Mouse (Mus musculus): Measurements from ENCODE around the gene Fhod1. TPM values are rescaled to one million over a fixed set of nuclear protein-coding genes. Genes with fewer than 3 reads are reported as not detected.
"Not testable (repeated sequence)": the region's sequence is repeated elsewhere in the genome, so short reads cannot be mapped to it uniquely, and the experiment has no call there.

Fhod1 gene
- polyA plus RNA-seq, 1 experiment from 2014 or later = 2.1 TPM

DNA sequence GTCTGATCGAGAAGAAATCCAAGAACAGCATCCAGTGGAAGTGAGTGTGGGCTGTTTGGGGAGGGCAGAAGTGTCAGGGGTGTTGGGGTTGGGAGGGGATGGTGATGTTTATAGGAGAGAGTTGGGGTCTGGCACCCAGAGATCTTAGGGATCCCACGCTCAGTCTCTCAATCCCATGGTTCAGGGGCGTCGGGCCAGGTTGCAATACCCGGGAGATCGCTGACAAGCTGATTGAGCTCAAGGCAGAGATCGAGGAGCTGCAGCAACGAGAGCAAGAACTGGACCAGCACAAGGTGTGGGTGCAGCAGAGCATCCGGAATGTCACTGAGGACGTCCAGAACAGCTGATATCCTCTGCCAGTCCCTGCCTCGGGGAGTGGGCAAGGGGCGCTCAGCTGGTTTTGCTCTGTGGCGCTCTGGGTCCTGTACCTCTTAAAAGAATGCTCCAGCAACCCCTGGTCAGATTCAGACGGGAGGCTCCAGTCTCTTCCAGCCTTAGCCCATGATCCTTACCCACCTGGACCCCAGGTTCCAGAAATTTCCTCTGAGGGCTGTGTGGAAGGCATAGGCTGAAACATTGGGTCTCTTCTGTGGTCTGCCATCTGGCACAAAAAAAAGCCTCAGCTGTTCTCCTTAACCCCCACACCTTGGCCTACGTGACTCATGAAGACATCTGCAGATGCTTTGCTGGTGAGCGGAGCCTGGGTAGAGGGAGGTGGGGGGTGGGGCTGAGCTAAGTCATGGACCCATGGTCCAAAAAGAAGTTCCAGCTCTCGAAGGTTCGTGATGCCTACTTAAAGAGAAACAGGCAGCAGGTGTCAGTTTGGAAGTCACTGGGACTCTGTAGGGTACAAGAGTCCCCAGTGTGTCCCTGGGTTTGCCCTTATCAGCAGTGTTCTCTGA is 49.2 kb downstream of the Fhod1 start:
- peak overlapping the region; percentile 98 for H3K4me3 ChIP-seq
- WGBS = 58% methylated on average over 18 of the region's 18 CpGs
- peak overlapping the region; percentile 97 for H3K4me2 ChIP-seq (replicated peaks)
- no peaks in the 10 kb centered on the region for H3K9me3 ChIP-seq
- no peak for ATAC-seq (ENCODE audit: low FRiP score, low read depth)
- peak overlapping the region; percentile 94 for H3K9ac ChIP-seq
- H3K4me1 ChIP-seq = peaks cover 18% of the 10 kb centered on the region
- 0 out of 2 replicates have a peak overlapping the region, but pooled peaks have one; percentile 58 for H3K27ac ChIP-seq
- H3K36me3 ChIP-seq = peaks cover 46% of the 10 kb centered on the region
- H3K27me3 ChIP-seq = peaks cover 5% of the 10 kb centered on the region; the same call in 1 of the 2 replicates

- Histone ChIP-seq H3K4me3 (peak within 1 kb of the TSS; percentile 98), H3K9ac (peak within 1 kb of the TSS; percentile 94), H3K36me3 (peaks cover 39% of the 10 kb centered on the region), H3K4me2 (replicated peaks) (peak within 1 kb of the TSS; percentile 97), H3K9me3 (no peaks in the 10 kb centered on the region), H3K4me1 (peaks cover 18% of the 10 kb centered on the region), H3K27ac (peak within 1 kb of the TSS; percentile 58), H3K27me3 (peaks cover 15% of the 10 kb centered on the region)
- under 1% methylated on average over 58 of the region's 58 CpGs for WGBS
- ATAC-seq (ENCODE audit: low FRiP score, low read depth) = peak; percentile 90
Measured at GRCm38 (mm10) chr8:105297511-105298192, 50.1 kb downstream of the Fhod1 start, which contains the start of gene E2f4. E2f4 (plus strand) TSS chr8:105297663.

GRCm38 (mm10) chr8:105295895-105296573 is 51.7 kb downstream of the Fhod1 start, which contains the start of gene Exoc3l:
Exoc3l (minus strand) TSS chr8:105296101.
- no peak for ATAC-seq (ENCODE audit: low FRiP score, low read depth)
- H3K4me1 ChIP-seq = peaks cover 18% of the 10 kb centered on the region
- H3K4me3 ChIP-seq = peak within 1 kb of the TSS; percentile 98
- WGBS = 62% methylated on average over 11 of the region's 11 CpGs
- H3K4me2 ChIP-seq (replicated peaks) = peak within 1 kb of the TSS; percentile 97
- peaks cover 15% of the 10 kb centered on the region for H3K27me3 ChIP-seq
- peaks cover 22% of the 10 kb centered on the region for H3K36me3 ChIP-seq
- H3K27ac ChIP-seq = peak within 1 kb of the TSS; percentile 48; the same call in 1 of the 2 replicates
- no peaks in the 10 kb centered on the region for H3K9me3 ChIP-seq
- H3K9ac ChIP-seq = peak within 1 kb of the TSS; percentile 15; the same call in 1 of the 2 replicates

GRCm38 (mm10) chr8:105295256-105295655 is 52.5 kb downstream of the Fhod1 start:
- Histone ChIP-seq H3K4me3 (0 out of 2 replicates have a peak overlapping the region, but pooled peaks have one; percentile 11), H3K36me3 (peaks cover 15% of the 10 kb centered on the region), H3K4me2 (replicated peaks) (peak overlapping the region; percentile 31), H3K27me3 (peaks cover 21% of the 10 kb centered on the region), H3K27ac (no peak overlapping the region), H3K9ac (peak overlapping the region; percentile 15; the same call in 1 of the 2 replicates), H3K9me3 (no peaks in the 10 kb centered on the region), H3K4me1 (peaks cover 24% of the 10 kb centered on the region)
- no peak for ATAC-seq (ENCODE audit: low FRiP score, low read depth)
- WGBS = 65% methylated on average over 11 of the region's 11 CpGs

GRCm38 (mm10) chr8:105294776-105295175 is 53.0 kb downstream of the Fhod1 start:
- Histone ChIP-seq H3K27ac (no peak overlapping the region), H3K36me3 (peaks cover 10% of the 10 kb centered on the region), H3K4me2 (replicated peaks) (peak overlapping the region; percentile 31; the same call in 1 of the 2 replicates), H3K4me1 (peaks cover 29% of the 10 kb centered on the region), H3K9me3 (no peaks in the 10 kb centered on the region), H3K4me3 (0 out of 2 replicates have a peak overlapping the region, but pooled peaks have one; percentile 11), H3K27me3 (peaks cover 26% of the 10 kb centered on the region), H3K9ac (peak overlapping the region; percentile 15; the same call in 1 of the 2 replicates)
- 72% methylated on average over 9 of the region's 9 CpGs for WGBS
- ATAC-seq (ENCODE audit: low FRiP score, low read depth) = no peak

DNA sequence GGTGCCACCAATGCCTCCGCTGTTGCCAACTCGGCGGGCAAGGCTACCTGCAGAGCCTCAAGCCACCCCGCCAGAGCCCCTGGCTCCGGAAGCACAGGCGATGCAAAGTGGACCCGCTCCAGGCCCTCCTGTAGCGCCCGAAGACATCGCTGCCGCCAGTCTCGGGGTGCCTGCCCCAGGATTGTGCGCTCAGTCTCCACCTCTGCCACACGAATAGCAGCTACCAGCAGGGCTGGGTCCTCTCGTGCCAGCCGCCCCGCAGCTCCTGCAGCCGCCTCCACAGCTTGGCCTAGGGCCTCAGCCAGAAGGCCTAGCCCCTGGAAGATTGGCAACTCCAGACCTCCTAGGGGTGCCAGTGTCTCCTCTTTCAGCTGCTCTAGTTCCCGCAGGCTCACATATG is 54.3 kb downstream of the Fhod1 start:
- Histone ChIP-seq H3K27ac (no peak overlapping the region), H3K4me2 (replicated peaks) (no peak overlapping the region), H3K9me3 (no peaks in the 10 kb centered on the region), H3K9ac (no peak overlapping the region), H3K4me1 (peaks cover 31% of the 10 kb centered on the region), H3K36me3 (no peaks in the 10 kb centered on the region), H3K4me3 (no peak overlapping the region), H3K27me3 (peaks cover 28% of the 10 kb centered on the region)
- no peak for ATAC-seq (ENCODE audit: low FRiP score, low read depth)
- 62% methylated on average over 19 of the region's 19 CpGs for WGBS

DNA sequence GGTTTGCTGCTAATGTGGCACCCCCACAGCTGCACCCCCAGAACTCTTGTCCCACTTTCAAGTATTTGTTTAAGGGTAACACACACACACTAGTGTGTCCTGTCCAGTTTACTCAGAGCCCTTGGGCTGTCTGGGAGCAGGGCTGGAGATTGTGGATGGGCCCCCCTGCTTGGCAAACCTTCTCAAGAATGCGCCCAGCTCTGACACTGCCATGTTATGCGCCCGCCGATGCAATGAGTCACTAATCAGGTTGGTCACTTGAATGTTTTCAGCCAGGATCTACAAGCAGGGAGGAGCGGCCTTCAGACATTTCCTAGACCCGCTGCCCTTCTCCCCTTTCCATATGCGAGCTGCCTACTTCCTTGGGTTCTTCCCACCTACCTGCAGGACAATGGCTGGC is 55.3 kb downstream of the Fhod1 start:
- Histone ChIP-seq H3K9ac (no peak overlapping the region), H3K4me3 (no peak overlapping the region), H3K4me2 (replicated peaks) (no peak overlapping the region), H3K4me1 (peaks cover 33% of the 10 kb centered on the region), H3K9me3 (no peaks in the 10 kb centered on the region), H3K27me3 (peaks cover 28% of the 10 kb centered on the region), H3K27ac (no peak overlapping the region), H3K36me3 (no peaks in the 10 kb centered on the region)
- no peak for ATAC-seq (ENCODE audit: low FRiP score, low read depth)
- 80% methylated on average over 7 of the region's 7 CpGs for WGBS

DNA sequence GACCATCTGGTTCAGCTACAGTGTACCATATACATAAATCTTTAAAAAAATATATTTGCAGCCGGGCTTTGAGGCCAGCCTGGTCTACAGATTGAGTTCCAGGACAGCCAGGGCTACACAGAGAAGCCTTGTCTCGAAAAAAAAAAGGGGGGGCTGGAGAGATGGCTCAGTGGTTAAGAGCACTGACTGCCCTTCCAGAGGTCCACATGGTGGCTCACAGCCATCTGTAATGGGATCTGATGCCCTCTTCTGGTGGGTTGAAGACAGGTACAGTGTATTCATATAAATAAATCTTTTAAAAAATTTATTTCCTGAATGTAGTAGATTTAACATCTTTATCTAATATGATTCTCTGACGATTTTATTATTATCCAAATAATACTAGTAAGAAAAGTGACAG is 56.0 kb downstream of the Fhod1 start:
- H3K4me1 ChIP-seq = peaks cover 32% of the 10 kb centered on the region
- H3K4me2 ChIP-seq (replicated peaks); H3K9ac ChIP-seq; H3K27ac ChIP-seq; ATAC-seq (ENCODE audit: low FRiP score, low read depth); H3K4me3 ChIP-seq; H3K9me3 ChIP-seq; H3K36me3 ChIP-seq: not testable (repeated sequence)
- H3K27me3 ChIP-seq = peaks cover 28% of the 10 kb centered on the region
- WGBS = 62% methylated on average over 3 of the region's 3 CpGs

- H3K4me2 ChIP-seq (replicated peaks); H3K9me3 ChIP-seq; ATAC-seq (ENCODE audit: low FRiP score, low read depth); H3K9ac ChIP-seq; H3K27ac ChIP-seq; H3K36me3 ChIP-seq; H3K4me3 ChIP-seq: not testable (repeated sequence)
- 85% methylated on average over 8 of the region's 8 CpGs for WGBS
- H3K27me3 ChIP-seq = peaks cover 28% of the 10 kb centered on the region
- peaks cover 30% of the 10 kb centered on the region for H3K4me1 ChIP-seq
Measured at GRCm38 (mm10) chr8:105291364-105291763, 56.4 kb downstream of the Fhod1 start.

GRCm38 (mm10) chr8:105290554-105291314 is 57.0 kb downstream of the Fhod1 start:
- Histone ChIP-seq H3K4me2 (replicated peaks) (peak overlapping the region; percentile 93), H3K4me1 (peaks cover 30% of the 10 kb centered on the region), H3K27ac (no peak overlapping the region), H3K4me3 (peak overlapping the region; percentile 54), H3K9me3 (no peaks in the 10 kb centered on the region), H3K9ac (no peak overlapping the region), H3K27me3 (peaks cover 28% of the 10 kb centered on the region), H3K36me3 (no peaks in the 10 kb centered on the region; the same call in 1 of the 2 replicates)
- no peak for ATAC-seq (ENCODE audit: low FRiP score, low read depth)
- WGBS = 5% methylated on average over 31 of the region's 31 CpGs
